Mouse (Mus musculus) brown adipose tissue, adult 24 weeks (tissue): ENCODE measurements around the gene Btn1a1. TPM values are rescaled to one million over a fixed set of nuclear protein-coding genes. Genes with fewer than 3 reads are reported as not detected.

ENCODE experiments used
- H3K27ac ChIP-seq: fragments of 200-500 bp; replicated peaks from 2 replicates; pipeline ENCODE4 v1.5.1; 2012; ENCODE audit warnings: low read depth, mild to moderate bottlenecking, low read length
- H3K4me1 ChIP-seq: fragments of 200-500 bp; 2 replicates; pipeline ENCODE4 v1.6.1; 2012; ENCODE audit warnings: low read length, mixed read lengths; ENCODE audit not compliant: control insufficient read depth, insufficient read depth, insufficient read length
- H3K4me3 ChIP-seq: fragments of 200-500 bp; 2 replicates; pipeline ENCODE4 v1.5.1; 2012; ENCODE audit warnings: low read depth, mild to moderate bottlenecking, low read length, moderate library complexity; ENCODE audit not compliant: insufficient read depth
- polyA plus RNA-seq: library from polyadenylated mRNA; stranded (reverse); fragments of >200 nt; gene quantifications from 2 replicates; pipeline ENCODE4 v1.2.4, GENCODE M21; 2012; ENCODE audit not compliant: missing spikeins, insufficient read depth, insufficient read length

Btn1a1 gene
- not detected in 2 replicates for polyA plus RNA-seq

GRCm38 (mm10) chr13:23465600-23466109 lies at the start of gene Btn1a1:
Gene Btn1a1, minus strand, starts transcription at chr13:23465901.
- no peak within 1 kb of the TSS for H3K27ac ChIP-seq

DNA sequence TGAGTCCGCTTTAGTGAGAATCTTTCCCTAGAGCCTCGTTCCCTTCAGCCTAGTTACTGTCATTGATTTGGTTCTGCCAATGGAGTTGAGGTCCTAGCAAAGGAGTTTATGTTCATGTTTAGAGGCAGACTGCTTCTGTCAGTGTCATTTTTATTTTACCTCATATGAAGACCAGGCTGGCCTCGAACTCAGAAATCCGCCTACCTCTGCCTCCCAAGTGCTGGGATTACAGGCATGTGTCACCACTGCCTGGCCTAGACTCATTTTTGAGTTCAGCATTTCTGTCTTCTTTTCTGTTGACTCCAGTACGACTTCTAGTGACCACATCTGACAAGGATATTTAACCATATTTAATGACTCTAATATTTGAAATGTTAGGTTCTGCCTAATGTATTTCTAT lies 49.6 kb upstream of the Btn1a1 start:
- no peaks in the 10 kb centered on the region for H3K4me1 ChIP-seq
- H3K4me3 ChIP-seq = no peak overlapping the region
- H3K27ac ChIP-seq = no peak overlapping the region

More at GRCm38 (mm10) chr13:23465600-23466109, at the start of gene Btn1a1:
- peak within 1 kb of the TSS; percentile 58 for H3K4me3 ChIP-seq
- H3K4me1 ChIP-seq = peaks cover 8% of the 10 kb centered on the region; the same call in 1 of the 2 replicates

DNA sequence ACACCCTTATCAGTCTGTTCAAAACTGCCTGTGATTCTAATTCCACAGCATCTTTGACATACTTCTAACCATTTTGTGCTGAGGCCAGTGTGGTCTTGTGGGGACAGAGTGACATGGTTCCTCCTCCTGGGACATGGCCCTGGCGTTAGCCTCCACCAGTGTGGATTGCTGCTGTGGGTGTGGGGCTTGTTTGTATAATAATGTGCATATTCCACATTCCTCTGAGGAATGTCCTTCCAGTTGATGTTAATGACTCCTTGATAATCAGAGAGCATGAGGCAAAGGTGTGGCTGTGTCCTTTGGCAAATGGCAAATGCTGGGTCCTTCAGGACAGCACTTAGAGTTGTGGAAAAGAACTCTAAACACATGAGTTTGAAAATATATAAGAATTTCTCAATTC lies 47.8 kb upstream of the Btn1a1 start:
- Histone ChIP-seq H3K4me1 (no peaks in the 10 kb centered on the region), H3K27ac (no peak overlapping the region), H3K4me3 (no peak overlapping the region)

DNA sequence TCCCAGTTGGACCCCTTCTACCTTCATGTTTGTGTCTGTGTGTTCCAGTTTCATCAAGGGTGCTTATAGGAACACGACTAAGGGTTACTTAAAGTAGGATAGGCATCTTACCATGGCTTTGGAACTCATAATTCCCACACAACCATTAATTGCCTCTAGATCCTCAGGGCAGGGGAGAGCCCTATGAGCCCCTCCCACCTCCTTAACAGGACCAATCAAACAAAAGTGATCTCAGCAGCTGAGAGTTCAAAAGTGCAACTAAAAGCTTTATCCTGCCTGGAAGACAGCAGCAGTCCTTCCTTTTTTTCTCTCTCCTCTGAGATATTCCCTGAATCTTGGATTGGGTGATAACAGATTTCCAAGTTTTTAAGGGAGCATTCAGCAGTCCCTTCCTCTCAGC lies 44.4 kb upstream of the Btn1a1 start:
- H3K4me3 ChIP-seq = no peak overlapping the region
- no peaks in the 10 kb centered on the region for H3K4me1 ChIP-seq
- no peak overlapping the region for H3K27ac ChIP-seq

DNA sequence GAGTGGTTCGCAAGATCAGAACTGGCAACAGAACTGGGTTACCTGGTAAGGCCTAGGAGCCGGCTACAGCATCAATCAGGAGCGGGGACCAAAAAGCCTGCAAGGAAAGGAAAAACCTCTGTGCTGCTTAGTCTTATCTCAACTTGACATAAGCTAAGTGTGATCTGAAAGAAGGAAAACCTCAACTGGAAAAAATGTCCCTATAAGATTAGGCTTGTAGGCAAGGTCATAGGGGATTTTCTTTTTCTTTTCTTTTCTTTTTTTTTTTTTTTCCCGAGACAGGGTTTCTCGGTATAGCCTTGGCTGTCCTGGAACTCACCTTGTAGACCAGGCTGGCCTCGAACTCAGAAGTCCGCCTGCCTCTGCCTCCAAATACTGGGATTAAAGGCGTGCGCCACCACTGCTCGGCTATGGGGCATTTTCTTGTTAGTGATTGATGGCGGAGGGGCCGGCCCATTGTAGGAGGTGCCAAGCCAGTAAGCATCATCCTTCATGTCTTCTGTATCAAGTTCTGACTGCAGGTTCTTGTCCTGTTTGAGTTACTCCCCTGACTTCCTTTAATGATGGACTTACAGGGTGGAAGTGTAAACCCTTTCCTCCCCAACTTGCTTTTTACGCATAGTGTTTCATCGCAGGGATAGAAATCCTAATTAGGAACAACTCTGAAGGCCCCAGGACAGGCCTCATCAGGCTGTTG lies 41.3 kb upstream of the Btn1a1 start:
- H3K4me3 ChIP-seq = no peak overlapping the region
- H3K27ac ChIP-seq = no peak overlapping the region
- no peaks in the 10 kb centered on the region for H3K4me1 ChIP-seq

GRCm38 (mm10) chr13:23506351-23506750 lies 40.6 kb upstream of the Btn1a1 start:
- H3K27ac ChIP-seq = no peak overlapping the region
- H3K4me1 ChIP-seq = no peaks in the 10 kb centered on the region
- H3K4me3 ChIP-seq = no peak overlapping the region

DNA sequence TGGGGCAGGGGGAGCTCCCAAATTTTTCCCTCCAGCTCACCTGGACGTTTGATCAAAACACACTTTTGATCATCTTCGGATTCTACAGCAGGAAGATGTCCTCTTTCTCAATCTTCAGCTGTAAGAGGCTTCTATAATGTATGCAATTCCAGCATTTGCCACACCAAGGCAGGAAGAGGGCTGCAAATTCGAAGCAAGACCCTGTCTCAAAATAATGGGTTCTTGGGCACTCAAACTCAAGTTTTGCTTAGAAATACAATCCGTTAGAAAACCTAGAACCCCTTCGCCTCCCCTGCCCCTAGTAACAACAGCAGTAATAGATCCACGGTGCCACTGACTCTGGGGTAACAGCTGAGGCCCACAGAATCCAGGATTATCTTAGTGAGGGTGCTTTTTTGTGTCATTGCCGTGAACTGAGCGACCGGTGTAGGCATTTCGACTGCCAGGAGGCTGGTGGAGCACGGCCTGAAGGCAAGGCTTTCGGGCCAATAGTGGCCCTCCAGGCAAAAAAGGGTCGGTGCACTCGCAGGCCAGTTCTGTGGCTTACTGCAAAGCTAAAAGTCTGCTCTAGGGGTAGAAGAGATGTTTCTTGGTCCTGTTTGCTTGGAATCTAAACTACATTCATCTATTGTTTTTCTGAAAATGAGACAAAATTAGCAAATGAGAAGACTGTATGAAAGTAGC lies 40.1 kb upstream of the Btn1a1 start:
- Histone ChIP-seq H3K4me3 (peak overlapping the region; percentile 30), H3K27ac (no peak overlapping the region), H3K4me1 (no peaks in the 10 kb centered on the region)

DNA sequence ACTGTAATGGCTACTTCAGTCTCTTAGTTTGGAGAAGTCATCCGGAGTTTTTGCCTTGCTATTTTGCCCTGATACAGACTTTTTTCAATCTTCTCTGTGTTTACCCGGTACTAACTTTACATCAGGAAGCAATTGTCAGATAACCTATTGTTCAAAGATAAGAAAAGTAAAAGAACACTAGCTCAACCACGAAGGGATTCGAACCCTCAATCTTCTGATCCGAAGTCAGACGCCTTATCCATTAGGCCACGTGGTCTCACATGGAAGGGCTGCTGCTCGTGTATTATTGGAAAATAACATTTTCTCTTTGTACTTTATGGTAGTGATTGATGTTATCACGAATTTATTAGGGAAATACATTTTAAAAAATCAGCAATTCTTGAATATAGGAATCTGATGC lies 38.1 kb upstream of the Btn1a1 start:
- Histone ChIP-seq H3K4me1 (no peaks in the 10 kb centered on the region), H3K4me3 (no peak overlapping the region)

DNA sequence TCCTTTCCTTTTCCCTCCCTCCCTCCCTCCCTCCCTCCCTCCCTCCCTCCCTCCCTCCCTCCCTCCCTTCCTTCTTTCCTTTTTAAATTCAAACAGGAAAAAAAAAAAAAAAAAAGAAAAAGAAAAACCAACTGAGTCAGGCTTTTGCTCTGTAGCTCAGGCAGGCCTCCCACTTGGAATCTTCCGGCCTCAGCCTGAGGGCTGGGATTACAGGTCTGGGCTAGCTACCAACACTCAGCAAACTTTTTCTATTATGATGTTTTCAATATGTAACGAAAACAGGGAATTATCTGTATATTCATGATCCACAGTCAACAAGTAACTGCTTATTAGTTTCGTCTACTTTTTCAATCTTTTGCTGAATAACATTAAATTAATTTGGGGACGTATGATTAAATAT lies 37.2 kb upstream of the Btn1a1 start:
- Histone ChIP-seq H3K27ac (no peak overlapping the region), H3K4me1 (no peaks in the 10 kb centered on the region), H3K4me3 (no peak overlapping the region)

More for the DNA sequence above, 38.1 kb upstream of the Btn1a1 start:
- H3K27ac ChIP-seq = no peak overlapping the region

DNA sequence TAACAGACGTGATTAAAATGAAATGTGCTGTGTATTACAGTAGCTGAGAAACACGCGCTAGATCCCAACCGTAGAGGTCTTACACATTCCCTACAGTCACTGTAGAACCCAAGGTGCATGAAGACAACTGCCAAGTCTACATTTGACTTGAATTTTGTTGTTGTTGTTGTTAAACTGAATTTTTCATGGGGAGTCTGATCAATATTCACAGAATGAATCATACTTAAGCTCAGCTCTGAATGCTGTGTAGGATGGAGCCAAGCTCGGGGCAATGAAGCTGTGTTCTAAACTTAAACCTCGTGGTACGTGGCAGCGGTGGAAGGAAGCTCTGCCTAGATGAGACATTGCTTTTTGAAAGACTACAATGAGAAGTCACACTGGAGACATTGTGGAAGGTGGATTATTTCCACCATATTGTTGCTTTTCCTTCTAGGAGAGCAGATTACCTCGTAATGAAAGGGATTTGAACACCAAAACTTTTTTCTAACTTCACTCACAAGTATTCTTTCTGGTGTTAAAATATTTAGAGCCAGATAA lies 36.4 kb upstream of the Btn1a1 start:
- H3K27ac ChIP-seq = no peak overlapping the region
- no peaks in the 10 kb centered on the region for H3K4me1 ChIP-seq
- no peak overlapping the region for H3K4me3 ChIP-seq

DNA sequence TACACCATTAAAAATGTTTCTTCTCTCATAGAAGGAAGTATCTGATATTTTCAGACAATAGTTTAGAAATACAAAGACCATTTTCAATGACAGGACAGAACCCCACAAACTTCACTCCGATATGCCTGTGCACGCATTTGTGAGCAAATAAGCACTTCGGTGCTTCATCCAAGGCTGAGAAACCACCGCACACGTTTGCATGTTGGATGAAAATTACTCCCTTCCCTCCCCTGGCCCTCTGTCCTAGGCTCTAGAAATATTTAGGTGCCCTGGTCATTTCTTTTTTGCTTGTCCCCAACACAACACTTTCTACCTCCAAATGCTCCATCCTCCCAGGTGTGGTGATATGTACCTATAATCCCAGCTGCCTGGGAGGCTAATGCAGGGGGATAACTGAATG lies 35.8 kb upstream of the Btn1a1 start:
- H3K4me1 ChIP-seq = no peaks in the 10 kb centered on the region
- H3K4me3 ChIP-seq = no peak overlapping the region
- no peak overlapping the region for H3K27ac ChIP-seq

- no peak overlapping the region for H3K27ac ChIP-seq
- H3K4me1 ChIP-seq = no peaks in the 10 kb centered on the region
- no peak overlapping the region for H3K4me3 ChIP-seq
These were observed 34.9 kb upstream of the Btn1a1 start for GRCm38 (mm10) chr13:23500424-23501200.

DNA sequence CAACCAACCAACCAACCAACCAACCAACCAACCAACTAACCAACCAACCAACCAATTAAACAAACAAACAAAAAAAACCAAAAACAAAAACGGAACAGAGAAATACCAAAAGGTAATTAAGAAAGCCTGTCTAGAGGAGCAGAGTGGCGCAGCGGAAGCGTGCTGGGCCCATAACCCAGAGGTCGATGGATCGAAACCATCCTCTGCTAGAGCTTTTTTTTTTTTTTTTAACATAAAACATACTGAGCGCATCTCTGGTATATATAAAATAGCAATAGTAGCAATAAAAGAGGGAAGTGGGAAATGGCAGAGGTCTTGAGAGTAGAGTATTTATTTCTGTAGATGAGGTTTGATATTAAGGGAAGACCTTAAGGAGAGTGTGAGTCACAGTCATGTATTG lies 34.2 kb upstream of the Btn1a1 start:
- Histone ChIP-seq H3K4me3 (no peak overlapping the region), H3K27ac (no peak overlapping the region), H3K4me1 (no peaks in the 10 kb centered on the region)

GRCm38 (mm10) chr13:23498653-23499052 lies 33.0 kb upstream of the Btn1a1 start:
- Histone ChIP-seq H3K27ac (no peak overlapping the region), H3K4me3 (no peak overlapping the region), H3K4me1 (no peaks in the 10 kb centered on the region)
